Mouse (Mus musculus) small intestine, adult 2 months (tissue): ENCODE measurements around the gene Ifitm5. TPM values are rescaled to one million over a fixed set of nuclear protein-coding genes. Genes with fewer than 3 reads are reported as not detected.

Experiments used
- H3K27ac ChIP-seq: fragments of 200-500 bp; 2 replicates; pipeline ENCODE4 v1.5.1; 2012; ENCODE audit warnings: low read depth, low read length, control low read depth, inconsistent platforms; ENCODE audit not compliant: insufficient read depth
- H3K27me3 ChIP-seq: fragments of 200-500 bp; 2 replicates; pipeline ENCODE4 v1.6.1; 2012; ENCODE audit warnings: mild to moderate bottlenecking, moderate library complexity, low read length, inconsistent platforms; ENCODE audit not compliant: control insufficient read depth, insufficient read depth
- H3K36me3 ChIP-seq: fragments of 200-500 bp; 2 replicates; pipeline ENCODE4 v1.6.1; 2012; ENCODE audit warnings: mild to moderate bottlenecking, low read length, control low read depth, inconsistent platforms; ENCODE audit not compliant: control insufficient read depth, insufficient read depth
- H3K4me1 ChIP-seq: fragments of 200-500 bp; 2 replicates; pipeline ENCODE4 v1.6.1; 2012; ENCODE audit warnings: low read length, inconsistent platforms, mixed read lengths; ENCODE audit not compliant: control insufficient read depth, insufficient read depth, insufficient read length
- H3K4me3 ChIP-seq: fragments of 200-500 bp; 2 replicates; pipeline ENCODE4 v1.5.1; 2012; ENCODE audit warnings: low read depth, mild to moderate bottlenecking, control low read depth, inconsistent platforms, low read length, moderate library complexity
- CTCF ChIP-seq: fragments of 200-500 bp; IDR thresholded peaks from 2 replicates; pipeline ENCODE4 v1.5.1; 2012; ENCODE audit warnings: low read depth, mild to moderate bottlenecking, control low read depth, inconsistent platforms, low read length, moderate library complexity, mixed read lengths; ENCODE audit not compliant: insufficient replicate concordance, insufficient read length; ENCODE audit errors: extremely low read depth
- POLR2A ChIP-seq: fragments of 200-500 bp; IDR thresholded peaks from 2 replicates; pipeline ENCODE4 v1.6.1; 2012; ENCODE audit warnings: low read depth, mild to moderate bottlenecking, control low read depth, inconsistent platforms, low read length, moderate library complexity
- WGBS: fragments of 180-500 bp; shearing (Covaris S2); methylation state at CpG from one replicate; pipeline ENCODE4 v1.1.7; 2018; 5-methylcytosine and 5-hydroxymethylcytosine counted together
- polyA plus RNA-seq: library from polyadenylated mRNA; depleted of rRNA; stranded (reverse); fragments of >200 nt; gene quantifications from 2 replicates; pipeline ENCODE4 v1.2.3, GENCODE M21; 2012

The Ifitm5 gene
- polyA plus RNA-seq, 1 experiment = 0.87 TPM

DNA sequence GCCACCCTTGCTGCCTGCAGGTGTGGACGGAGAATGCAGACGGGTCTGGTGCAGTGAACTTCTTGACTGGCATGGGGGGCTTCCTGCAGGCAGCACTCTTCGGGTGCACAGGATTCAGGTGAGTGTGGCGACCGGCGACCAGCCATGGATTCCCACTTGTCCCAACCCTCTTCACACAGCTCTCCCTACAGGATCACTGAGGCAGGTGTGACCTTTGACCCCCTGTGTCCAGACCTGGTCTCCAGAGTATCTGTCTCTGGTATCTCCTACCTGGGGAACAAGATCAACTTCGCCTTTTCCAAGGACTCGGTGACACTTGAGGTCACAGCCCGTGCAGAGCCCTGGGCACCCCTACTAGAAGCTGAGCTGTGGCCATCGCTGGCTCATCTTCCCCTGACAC, 3.8 kb downstream of the Ifitm5 start:
- Histone ChIP-seq H3K4me1 (peaks cover 11% of the 10 kb centered on the region), H3K4me3 (no peak overlapping the region), H3K27ac (peak overlapping the region; percentile 24), H3K27me3 (no peaks in the 10 kb centered on the region), H3K36me3 (peaks cover 17% of the 10 kb centered on the region)
- no peak for TF ChIP-seq POLR2A
- no peak for TF ChIP-seq CTCF
- WGBS = 92% methylated on average over 10 of the region's 10 CpGs

DNA sequence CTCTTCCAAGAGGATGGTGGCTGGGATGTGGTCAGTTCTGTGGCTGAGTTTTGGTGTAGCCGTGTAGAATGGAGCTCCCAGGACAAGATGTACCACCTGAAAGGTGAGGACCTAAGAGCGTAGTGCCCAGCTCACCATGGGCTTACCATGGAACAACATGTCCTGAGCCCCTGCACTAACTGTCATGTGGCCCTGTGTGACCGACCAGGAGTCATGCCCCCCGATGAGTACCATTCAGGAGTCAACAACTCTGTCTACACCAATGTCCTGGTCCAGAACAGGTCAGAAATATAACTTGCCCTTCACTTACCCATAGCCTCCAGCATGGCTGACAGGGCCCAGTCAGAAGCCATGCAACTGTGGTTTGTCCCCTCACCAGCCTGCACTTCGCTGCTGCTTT, 4.8 kb downstream of the Ifitm5 start:
- Histone ChIP-seq H3K27ac (no peak overlapping the region), H3K4me1 (peaks cover 8% of the 10 kb centered on the region), H3K4me3 (no peak overlapping the region), H3K27me3 (no peaks in the 10 kb centered on the region), H3K36me3 (peaks cover 17% of the 10 kb centered on the region)
- WGBS = 92% methylated on average over 5 of the region's 5 CpGs
- TF ChIP-seq POLR2A (no peak), CTCF (no peak)

DNA sequence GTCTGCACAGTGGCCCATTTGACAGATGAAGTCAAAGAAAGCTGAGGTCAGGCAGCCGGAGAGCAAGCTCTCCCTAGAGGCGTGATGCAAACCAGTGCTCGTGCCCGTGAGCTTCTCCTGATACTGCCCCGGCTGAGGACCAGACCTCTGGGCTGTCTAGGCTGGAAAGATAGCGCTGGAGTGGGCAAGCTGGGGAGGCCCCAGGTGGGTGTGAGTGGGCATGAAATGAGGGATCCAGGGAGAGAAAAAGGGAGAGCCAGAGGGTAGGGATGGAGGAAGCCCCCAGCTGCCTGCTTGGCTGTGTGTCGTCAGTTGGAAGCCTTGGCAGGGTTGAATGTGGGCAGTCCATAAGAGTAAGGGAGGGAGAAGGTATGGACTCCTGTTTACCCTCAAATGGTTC, 5.9 kb downstream of the Ifitm5 start:
- TF ChIP-seq POLR2A (no peak), CTCF (no peak)
- Histone ChIP-seq H3K4me3 (no peak overlapping the region), H3K27me3 (no peaks in the 10 kb centered on the region), H3K4me1 (peaks cover 8% of the 10 kb centered on the region), H3K36me3 (peaks cover 15% of the 10 kb centered on the region), H3K27ac (no peak overlapping the region)
- 93% methylated on average over 7 of the region's 7 CpGs for WGBS

DNA sequence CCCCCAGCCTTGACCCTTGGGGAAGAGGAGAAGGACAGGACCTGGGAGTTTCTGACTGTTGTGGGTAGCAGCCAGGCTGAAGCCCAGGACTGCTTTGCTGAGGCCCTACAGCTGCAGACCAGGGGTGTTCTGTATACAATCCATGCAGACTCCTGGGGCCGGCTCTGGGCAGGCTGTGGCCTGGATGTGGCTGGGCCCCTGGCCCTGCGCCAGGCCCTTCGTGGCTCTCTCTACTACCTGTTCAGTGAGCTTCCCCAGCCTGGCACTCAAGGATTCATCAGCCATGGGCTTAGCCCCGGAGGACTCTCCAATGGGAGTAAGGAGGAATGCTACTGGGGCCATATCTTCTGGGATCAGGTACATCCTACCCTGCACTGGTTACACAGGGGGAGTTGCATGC, 6.7 kb downstream of the Ifitm5 start:
- H3K27me3 ChIP-seq = no peaks in the 10 kb centered on the region
- H3K4me1 ChIP-seq = peaks cover 8% of the 10 kb centered on the region
- no peak for TF ChIP-seq POLR2A
- no peak for TF ChIP-seq CTCF
- WGBS = 75% methylated on average over 4 of the region's 4 CpGs
- H3K27ac ChIP-seq = no peak overlapping the region
- peaks cover 9% of the 10 kb centered on the region for H3K36me3 ChIP-seq
- no peak overlapping the region for H3K4me3 ChIP-seq

DNA sequence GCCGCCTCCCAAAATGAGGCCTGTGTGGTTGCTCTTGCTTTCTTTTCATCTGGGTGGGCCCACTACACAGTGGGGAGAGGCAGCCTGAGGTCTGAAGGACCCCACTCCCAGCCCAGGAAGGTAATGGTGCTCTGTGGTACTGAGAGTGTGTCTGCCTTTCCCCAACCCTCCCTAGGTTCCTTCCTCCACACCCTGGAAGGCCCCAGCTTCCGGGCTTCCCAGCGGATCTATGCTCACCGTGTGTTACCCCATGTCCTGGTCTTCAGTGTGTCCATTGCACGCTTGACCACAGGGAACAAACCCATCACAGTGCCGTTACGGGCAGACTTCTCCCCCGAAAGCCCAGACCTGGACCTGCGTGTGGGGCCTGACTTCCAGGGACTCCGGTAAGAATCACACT, 7.3 kb downstream of the Ifitm5 start:
- no peak overlapping the region for H3K4me3 ChIP-seq
- H3K36me3 ChIP-seq = peaks cover 9% of the 10 kb centered on the region
- WGBS = 87% methylated on average over 10 of the region's 10 CpGs
- H3K27ac ChIP-seq = peak overlapping the region; percentile 85; the same call in 1 of the 2 replicates
- TF ChIP-seq POLR2A (no peak), CTCF (no peak)
- no peaks in the 10 kb centered on the region for H3K27me3 ChIP-seq
- H3K4me1 ChIP-seq = peaks cover 8% of the 10 kb centered on the region

DNA sequence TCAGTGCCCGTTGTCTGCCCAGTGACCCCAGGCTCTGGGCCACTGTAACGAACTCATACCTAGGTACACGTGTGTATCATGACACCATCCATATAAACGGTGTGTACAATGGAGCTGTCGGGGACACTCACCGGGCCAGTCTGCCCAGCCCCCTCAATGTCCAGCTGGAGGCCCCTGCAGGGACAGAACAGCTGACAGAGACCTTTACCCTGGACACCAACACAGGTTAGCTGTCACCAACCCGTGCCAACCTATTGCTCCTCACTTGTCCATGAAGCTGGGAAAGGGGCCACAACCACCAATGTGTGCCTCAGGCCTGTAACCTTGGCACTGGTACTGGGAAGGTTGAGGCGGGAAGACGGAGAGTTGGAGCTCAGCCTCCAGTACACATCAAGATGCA, 7.8 kb downstream of the Ifitm5 start:
- Histone ChIP-seq H3K27me3 (no peaks in the 10 kb centered on the region), H3K4me3 (peak overlapping the region; percentile 68), H3K27ac (peak overlapping the region; percentile 85), H3K36me3 (peaks cover 9% of the 10 kb centered on the region), H3K4me1 (peaks cover 8% of the 10 kb centered on the region)
- 32% methylated on average over 9 of the region's 9 CpGs for WGBS
- no peak for TF ChIP-seq CTCF
- no peak for TF ChIP-seq POLR2A

DNA sequence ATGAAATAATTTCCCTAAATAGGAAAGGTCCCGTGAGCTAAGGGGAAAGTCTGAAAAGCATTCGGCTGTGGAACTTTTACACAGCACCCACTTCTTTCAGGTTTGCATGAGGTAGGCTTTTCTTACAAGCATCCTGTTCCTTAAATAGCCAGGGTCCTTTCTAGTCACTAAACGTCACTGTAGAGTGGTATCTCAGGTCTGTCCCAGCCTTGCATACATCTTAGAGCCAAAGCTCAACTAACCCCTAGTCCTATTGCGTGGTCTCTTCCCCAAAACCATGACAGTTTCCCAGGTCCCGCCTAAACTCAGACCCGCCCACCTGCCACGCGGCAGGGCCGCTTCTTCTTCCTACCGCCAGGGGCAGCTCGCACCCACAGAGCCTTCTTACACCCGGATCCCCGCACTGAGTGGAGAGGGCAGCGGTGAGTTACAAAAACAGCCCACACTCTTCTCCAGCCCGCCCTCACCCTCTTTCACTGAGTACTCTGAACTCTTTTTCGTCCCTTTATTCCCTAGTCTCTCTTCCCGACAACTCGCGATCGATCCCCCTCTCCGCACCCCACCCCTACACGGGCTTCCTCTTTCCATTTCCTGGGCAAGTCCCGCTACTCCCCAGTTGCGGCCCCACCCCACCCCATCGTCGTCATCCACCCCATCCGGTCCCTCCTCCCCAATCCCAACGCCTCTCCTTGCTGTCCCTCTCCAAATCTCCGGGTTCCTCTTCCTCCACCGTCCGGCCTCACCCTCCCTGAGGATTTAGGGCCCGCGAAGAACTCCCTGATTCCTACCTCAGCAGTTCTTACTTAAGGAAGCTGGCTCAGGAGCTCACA, 8.7 kb downstream of the Ifitm5 start, which contains the start of gene Pgghg:
Gene Pgghg (plus strand): TSS at position 170 of the 830 bp plus-strand sequence.
- TF ChIP-seq POLR2A = peak; percentile 39
- peak; percentile 95 for TF ChIP-seq CTCF
- peak within 1 kb of the TSS; percentile 68 for H3K4me3 ChIP-seq
- H3K4me1 ChIP-seq = peaks cover 8% of the 10 kb centered on the region
- under 1% methylated on average over 33 of the region's 33 CpGs for WGBS
- no peaks in the 10 kb centered on the region for H3K27me3 ChIP-seq
- H3K27ac ChIP-seq = peak within 1 kb of the TSS; percentile 85
- H3K36me3 ChIP-seq = peaks cover 9% of the 10 kb centered on the region
